ENCODE assay signal across 32 mouse cellular contexts in the genomic region with DNA sequence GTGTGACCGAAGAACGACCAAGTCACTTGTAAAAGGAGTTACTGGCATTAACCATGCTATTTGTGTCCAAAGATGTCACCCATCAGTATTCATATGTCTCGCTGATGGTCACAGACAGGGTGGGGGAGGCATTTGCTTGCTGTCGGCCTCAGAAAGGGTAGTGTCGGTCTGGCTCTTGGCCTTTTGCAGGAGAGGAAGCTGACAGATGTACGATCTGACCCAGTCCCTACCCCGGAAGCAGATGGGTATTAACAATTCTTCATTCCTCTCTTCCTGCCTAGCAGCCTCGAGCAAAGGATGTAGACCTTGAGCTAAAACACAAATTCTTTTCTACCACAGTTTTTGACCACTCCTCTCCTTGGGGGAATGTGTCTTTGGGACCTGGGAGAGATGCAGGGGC. TPM values are rescaled to one million over a fixed set of nuclear protein-coding genes. Genes with fewer than 3 reads are reported as not detected.
DNase-seq lines count a peak whose midpoint lies in the region; ATAC-seq lines count a peak whose summit lies in the region.
"Had no signal": no experiment of that assay in that cellular context is flagged by ENCODE, and none has a peak within 500 bp of the region (broad histone marks: within the 10 kb centered on the region; RNA-seq: fewer than 3 reads in every experiment).

No protein-coding gene starts in this region.

- no peak for DNase-seq in forebrain, embryonic 14.5 days (ENCODE audit: low spot score)
- DNase-seq in midbrain, embryonic 11.5 days (ENCODE audit: low spot score, missing footprints): peak; percentile 74
- DNase-seq in layer of hippocampus, postnatal 10 days (ENCODE audit: low spot score in 2 of 2): no peak
- DNase-seq: adrenal gland, postnatal 10 days; cerebellum, adult 18-20 months; cerebellum, postnatal 14 days; forebrain, postnatal 0 days; gastrocnemius, postnatal 25 days; heart, adult 2 months; kidney, adult 11 months; kidney, postnatal 4 days; layer of hippocampus, adult 9-11 months; liver; thymus, adult 18-20 months; thymus, postnatal 36 days had no signal

- no peak overlapping the region for H3K4me3 ChIP-seq in forebrain, embryonic 14.5 days (ENCODE audit: low read depth, low read length)
- no peak overlapping the region for H3K4me3 ChIP-seq in forebrain, embryonic 13.5 days
- H3K4me3 ChIP-seq in midbrain, embryonic 11.5 days (ENCODE audit: low read depth, low read length): no peak overlapping the region
- H3K4me3 ChIP-seq in midbrain, embryonic 16.5 days (ENCODE audit: low read depth, low read length): no peak overlapping the region
- H3K4me3 ChIP-seq in stomach, embryonic 14.5 days (ENCODE audit: low read depth, low read length): no peak overlapping the region
- H3K4me3 ChIP-seq: heart, adult 2 months; hindbrain, embryonic 13.5 days; left cerebral cortex, adult 2 months; midbrain, embryonic 12.5 days had no signal

- H3K27ac ChIP-seq in forebrain, embryonic 14.5 days (ENCODE audit: low read depth, low read length): no peak overlapping the region
- H3K27ac ChIP-seq in forebrain, embryonic 13.5 days: no peak overlapping the region
- no peak overlapping the region for H3K27ac ChIP-seq in midbrain, embryonic 11.5 days (ENCODE audit: low read depth, low read length)
- no peak overlapping the region for H3K27ac ChIP-seq in midbrain, embryonic 16.5 days (ENCODE audit: low read length)
- H3K27ac ChIP-seq in stomach, embryonic 14.5 days (ENCODE audit: low read length): peak overlapping the region; percentile 75
- H3K27ac ChIP-seq: embryonic facial prominence, embryonic 12.5 days; heart, adult 2 months; heart, embryonic 13.5 days; hindbrain, embryonic 13.5 days; left cerebral cortex, adult 2 months; liver, embryonic 15.5 days; macrophage; midbrain, embryonic 12.5 days had no signal

- no peaks in the 10 kb centered on the region for H3K4me1 ChIP-seq in forebrain, embryonic 14.5 days (ENCODE audit: control insufficient read depth, insufficient read depth, low read length)
- H3K4me1 ChIP-seq in forebrain, embryonic 13.5 days: no peaks in the 10 kb centered on the region
- no peaks in the 10 kb centered on the region for H3K4me1 ChIP-seq in midbrain, embryonic 11.5 days (ENCODE audit: control insufficient read depth, insufficient read depth, low read length)
- H3K4me1 ChIP-seq in midbrain, embryonic 16.5 days (ENCODE audit: control insufficient read depth, insufficient read depth, low read length): no peaks in the 10 kb centered on the region
- 0 out of 2 replicates have a peak, but pooled peaks cover 5% of the 10 kb centered on the region for H3K4me1 ChIP-seq in stomach, embryonic 14.5 days (ENCODE audit: control insufficient read depth, insufficient read depth, low read length)
- H3K4me1 ChIP-seq: embryonic facial prominence, embryonic 12.5 days; heart, embryonic 13.5 days; hindbrain, embryonic 13.5 days; midbrain, embryonic 12.5 days had no signal

- H3K36me3 ChIP-seq in forebrain, embryonic 14.5 days (ENCODE audit: control insufficient read depth, insufficient read depth, low read length): no peaks in the 10 kb centered on the region
- no peaks in the 10 kb centered on the region for H3K36me3 ChIP-seq in forebrain, embryonic 13.5 days (ENCODE audit: poor library complexity, severe bottlenecking)
- no peaks in the 10 kb centered on the region for H3K36me3 ChIP-seq in midbrain, embryonic 11.5 days (ENCODE audit: control insufficient read depth, insufficient read depth, low read length)
- H3K36me3 ChIP-seq in midbrain, embryonic 16.5 days (ENCODE audit: control insufficient read depth, insufficient read depth, low read length): no peaks in the 10 kb centered on the region
- H3K36me3 ChIP-seq in stomach, embryonic 14.5 days (ENCODE audit: control insufficient read depth, insufficient read depth, low read length): no peaks in the 10 kb centered on the region
- H3K36me3 ChIP-seq: embryonic facial prominence, embryonic 12.5 days; heart, embryonic 13.5 days; hindbrain, embryonic 13.5 days; liver, embryonic 15.5 days; midbrain, embryonic 12.5 days had no signal

- H3K9ac ChIP-seq in forebrain, embryonic 14.5 days (ENCODE audit: low read length): 0 out of 2 replicates have a peak overlapping the region, but pooled peaks have one; percentile 5
- no peak overlapping the region for H3K9ac ChIP-seq in forebrain, embryonic 13.5 days
- no peak overlapping the region for H3K9ac ChIP-seq in midbrain, embryonic 11.5 days (ENCODE audit: low read length)
- H3K9ac ChIP-seq in midbrain, embryonic 16.5 days (ENCODE audit: low read depth, low read length): no peak overlapping the region
- H3K9ac ChIP-seq in stomach, embryonic 14.5 days (replicated peaks; ENCODE audit: low read depth, low read length): no peak overlapping the region
- H3K9ac ChIP-seq: embryonic facial prominence, embryonic 12.5 days; forebrain, postnatal 0 days; hindbrain, embryonic 13.5 days; liver, embryonic 15.5 days; midbrain, embryonic 12.5 days had no signal

- 87% methylated on average over 8 of the region's 8 CpGs for WGBS in forebrain, embryonic 14.5 days
- WGBS in forebrain, embryonic 13.5 days: 79% methylated on average over 8 of the region's 8 CpGs
- WGBS in midbrain, embryonic 11.5 days: 85% methylated on average over 8 of the region's 8 CpGs
- 81% methylated on average over 8 of the region's 8 CpGs for WGBS in midbrain, embryonic 16.5 days
- WGBS in stomach, embryonic 14.5 days: 61% methylated on average over 8 of the region's 8 CpGs

- no peaks in the 10 kb centered on the region for H3K9me3 ChIP-seq in forebrain, embryonic 14.5 days (replicated peaks; ENCODE audit: control insufficient read depth, low read length)
- 0 out of 2 replicates have a peak, but pooled peaks cover 8% of the 10 kb centered on the region for H3K9me3 ChIP-seq in forebrain, embryonic 13.5 days (replicated peaks)
- peaks cover 4% of the 10 kb centered on the region; the same call in 1 of the 2 replicates for H3K9me3 ChIP-seq in midbrain, embryonic 11.5 days (ENCODE audit: control insufficient read depth, low read length)
- H3K9me3 ChIP-seq in midbrain, embryonic 16.5 days (replicated peaks; ENCODE audit: control insufficient read depth, low read length, poor library complexity, severe bottlenecking): no peaks in the 10 kb centered on the region
- H3K9me3 ChIP-seq in stomach, embryonic 14.5 days (ENCODE audit: control insufficient read depth, low read depth, low read length): no peaks in the 10 kb centered on the region
- H3K9me3 ChIP-seq: liver, embryonic 15.5 days had no signal

- H3K27me3 ChIP-seq in forebrain, embryonic 14.5 days (replicated peaks; ENCODE audit: control insufficient read depth, insufficient read depth, low read length): no peaks in the 10 kb centered on the region
- no peaks in the 10 kb centered on the region for H3K27me3 ChIP-seq in forebrain, embryonic 13.5 days
- H3K27me3 ChIP-seq in midbrain, embryonic 11.5 days (ENCODE audit: control insufficient read depth, insufficient read depth, low read length): no peaks in the 10 kb centered on the region
- H3K27me3 ChIP-seq in midbrain, embryonic 16.5 days (ENCODE audit: control insufficient read depth, insufficient read depth, low read depth, low read length): no peaks in the 10 kb centered on the region
- H3K27me3 ChIP-seq in stomach, embryonic 14.5 days (ENCODE audit: control insufficient read depth, insufficient read depth, low read length): no peaks in the 10 kb centered on the region
- H3K27me3 ChIP-seq: embryonic facial prominence, embryonic 12.5 days; heart, embryonic 13.5 days; hindbrain, embryonic 13.5 days; liver, embryonic 15.5 days; midbrain, embryonic 12.5 days had no signal

- H3K4me2 ChIP-seq in forebrain, embryonic 14.5 days (ENCODE audit: low read length): no peak overlapping the region
- H3K4me2 ChIP-seq in forebrain, embryonic 13.5 days: no peak overlapping the region
- H3K4me2 ChIP-seq in midbrain, embryonic 11.5 days: no peak overlapping the region
- H3K4me2 ChIP-seq in midbrain, embryonic 16.5 days (ENCODE audit: low read length): no peak overlapping the region
- no peak overlapping the region for H3K4me2 ChIP-seq in stomach, embryonic 14.5 days (replicated peaks; ENCODE audit: low read depth, low read length)

- no peak for ATAC-seq in forebrain, embryonic 14.5 days
- no peak for ATAC-seq in forebrain, embryonic 13.5 days
- ATAC-seq in midbrain, embryonic 11.5 days (ENCODE audit: low FRiP score): no peak
- no peak for ATAC-seq in midbrain, embryonic 16.5 days
- no peak for ATAC-seq in stomach, embryonic 14.5 days (ENCODE audit: insufficient number of reproducible peaks, insufficient read depth, low FRiP score, low read depth)
- ATAC-seq in erythroblast, adult 5-6 weeks (replicated peaks; ENCODE audit: low FRiP score, poor library complexity, severe bottlenecking): no peak

RNA-seq across cellular contexts. Expression of gene Alyref2, which starts 26.2 kb away (rescaled TPM):
- 24.3 and 26.1 TPM in 2 replicates for polyA plus RNA-seq in forebrain, embryonic 14.5 days (2014; fragmentation: Nextera tagmentation; extraction: Ambion mirVana)
- 23.0 and 24.5 TPM in 2 replicates for polyA plus RNA-seq in forebrain, embryonic 13.5 days (2015; fragmentation: Nextera tagmentation; extraction: Ambion mirVana)
- polyA plus RNA-seq in midbrain, embryonic 11.5 days (2014; fragmentation: Nextera tagmentation; extraction: Ambion mirVana): 16.2 and 16.8 TPM in 2 replicates
- polyA plus RNA-seq in midbrain, embryonic 16.5 days (2015; fragmentation: Nextera tagmentation; extraction: Ambion mirVana): 34.8 and 35.9 TPM in 2 replicates
- 14.5 and 14.6 TPM in 2 replicates for polyA plus RNA-seq in stomach, embryonic 14.5 days (2014; fragmentation: Nextera tagmentation; extraction: Ambion mirVana)
- total RNA-seq in layer of hippocampus, postnatal 10 days (2021): 1 to 10 TPM; 8.5 to 9.0 TPM
- total RNA-seq in erythroblast, adult 5-6 weeks (2015; ENCODE audit: low replicate concordance): 0.84 and 4.8 TPM in 2 replicates
- total RNA-seq in erythroblast, adult 5-6 weeks (2017; ENCODE audit: low replicate concordance): 0.60 and 1.4 TPM in 2 replicates

RNA-seq across cellular contexts. Expression of gene F11r, which starts 39.8 kb away (rescaled TPM):
- 3.0 and 6.9 TPM in 2 replicates for polyA plus RNA-seq in forebrain, embryonic 14.5 days (2014; fragmentation: Nextera tagmentation; extraction: Ambion mirVana)
- 8.4 and 9.7 TPM in 2 replicates for polyA plus RNA-seq in forebrain, embryonic 13.5 days (2015; fragmentation: Nextera tagmentation; extraction: Ambion mirVana)
- 9.9 and 13.1 TPM in 2 replicates for polyA plus RNA-seq in midbrain, embryonic 11.5 days (2014; fragmentation: Nextera tagmentation; extraction: Ambion mirVana)
- polyA plus RNA-seq in midbrain, embryonic 16.5 days (2015; fragmentation: Nextera tagmentation; extraction: Ambion mirVana): 10.4 and 10.5 TPM in 2 replicates
- 119 and 127 TPM in 2 replicates for polyA plus RNA-seq in stomach, embryonic 14.5 days (2014; fragmentation: Nextera tagmentation; extraction: Ambion mirVana)
- 1 to 10 TPM; 5.5 to 7.8 TPM for total RNA-seq in layer of hippocampus, postnatal 10 days (2021)
- total RNA-seq in erythroblast, adult 5-6 weeks (2015; ENCODE audit: low replicate concordance): not detected in 2 replicates
- 0.42 TPM in 1 of 2 replicates, not detected in the other for total RNA-seq in erythroblast, adult 5-6 weeks (2017; ENCODE audit: low replicate concordance)

RNA-seq across cellular contexts. Expression of gene Itln1, which starts 58.0 kb away (rescaled TPM):
- polyA plus RNA-seq in forebrain, embryonic 14.5 days (2014; fragmentation: Nextera tagmentation; extraction: Ambion mirVana): not detected in 2 replicates
- not detected in 2 replicates for polyA plus RNA-seq in forebrain, embryonic 13.5 days (2015; fragmentation: Nextera tagmentation; extraction: Ambion mirVana)
- polyA plus RNA-seq in midbrain, embryonic 11.5 days (2014; fragmentation: Nextera tagmentation; extraction: Ambion mirVana): not detected in 2 replicates
- polyA plus RNA-seq in midbrain, embryonic 16.5 days (2015; fragmentation: Nextera tagmentation; extraction: Ambion mirVana): not detected in 2 replicates
- not detected in 2 replicates for polyA plus RNA-seq in stomach, embryonic 14.5 days (2014; fragmentation: Nextera tagmentation; extraction: Ambion mirVana)
- total RNA-seq in layer of hippocampus, postnatal 10 days (2021): not detected
- total RNA-seq in erythroblast, adult 5-6 weeks (2015; ENCODE audit: low replicate concordance): not detected in 2 replicates
- not detected in 2 replicates for total RNA-seq in erythroblast, adult 5-6 weeks (2017; ENCODE audit: low replicate concordance)
- total RNA-seq: adrenal gland, postnatal 10 days; forebrain, postnatal 0 days; gastrocnemius, postnatal 25 days; heart, adult 2 months; heart, postnatal 25 days; left cerebral cortex, adult 2 months; left cerebral cortex, postnatal 36 days; MEL had no signal
- polyA plus RNA-seq: CD4-positive, CD25-positive, alpha-beta regulatory T cell, adult 4 months; embryonic facial prominence, embryonic 12.5 days; forebrain, postnatal 0 days; heart, embryonic 13.5 days; hindbrain, embryonic 13.5 days; kidney, embryonic 16.5 days; liver, embryonic 15.5 days; macrophage; midbrain, embryonic 12.5 days; neural tube, embryonic 11.5 days had no signal

RNA-seq across cellular contexts. Expression of gene Tstd1, which starts 58.5 kb away (rescaled TPM):
- 4.5 and 4.8 TPM in 2 replicates for polyA plus RNA-seq in forebrain, embryonic 14.5 days (2014; fragmentation: Nextera tagmentation; extraction: Ambion mirVana)
- polyA plus RNA-seq in forebrain, embryonic 13.5 days (2015; fragmentation: Nextera tagmentation; extraction: Ambion mirVana): 12.2 and 12.3 TPM in 2 replicates
- polyA plus RNA-seq in midbrain, embryonic 11.5 days (2014; fragmentation: Nextera tagmentation; extraction: Ambion mirVana): 2.1 and 4.0 TPM in 2 replicates
- polyA plus RNA-seq in midbrain, embryonic 16.5 days (2015; fragmentation: Nextera tagmentation; extraction: Ambion mirVana): 6.2 and 7.6 TPM in 2 replicates
- 3.0 and 3.1 TPM in 2 replicates for polyA plus RNA-seq in stomach, embryonic 14.5 days (2014; fragmentation: Nextera tagmentation; extraction: Ambion mirVana)
- 1 to 10 TPM; 2.1 to 3.5 TPM for total RNA-seq in layer of hippocampus, postnatal 10 days (2021)
- total RNA-seq in erythroblast, adult 5-6 weeks (2015; ENCODE audit: low replicate concordance): not detected in 2 replicates
- total RNA-seq in erythroblast, adult 5-6 weeks (2017; ENCODE audit: low replicate concordance): not detected in 2 replicates
- polyA plus RNA-seq: macrophage had no signal
